Comparison of ENCODE assay signal across 10 mouse cellular contexts in the genomic region with DNA sequence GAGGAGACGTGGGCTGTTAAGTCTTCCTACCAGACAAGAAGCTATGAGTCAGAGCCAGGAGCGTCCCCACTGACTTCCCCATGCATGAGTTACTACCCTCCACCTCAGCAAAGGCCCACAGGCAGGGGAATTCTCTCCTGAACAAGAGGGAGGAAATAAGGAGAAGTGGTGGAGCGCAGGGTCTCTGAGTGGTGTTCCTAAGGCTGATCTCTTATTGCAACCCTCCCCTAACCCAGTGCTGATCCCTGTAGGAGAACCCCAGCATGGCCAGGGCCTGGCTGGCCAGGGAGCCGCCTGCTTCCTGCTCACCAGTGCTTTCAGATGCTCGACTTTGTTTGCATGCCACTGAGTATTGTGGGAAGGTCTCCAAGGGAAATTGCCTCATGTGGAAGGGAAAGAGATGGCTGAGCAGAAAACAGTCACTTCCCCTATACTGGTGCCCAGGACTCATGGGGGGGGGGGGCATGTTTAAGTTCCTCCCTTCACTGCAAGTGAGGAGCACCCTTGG.
DNase-seq lines count a peak whose midpoint lies in the region; ATAC-seq lines count a peak whose summit lies in the region.
"Had no signal": no experiment of that assay in that cellular context is flagged by ENCODE, and none has a peak within 500 bp of the region (broad histone marks: within the 10 kb centered on the region; RNA-seq: fewer than 3 reads in every experiment).

No protein-coding gene starts in this region.

- H3K9me3 ChIP-seq in forebrain, embryonic 12.5 days = peaks cover 5% of the 10 kb centered on the region; the same call in 1 of the 2 replicates

- H3K27ac ChIP-seq in forebrain, embryonic 12.5 days = no peak overlapping the region

- no peaks in the 10 kb centered on the region for H3K36me3 ChIP-seq in forebrain, embryonic 12.5 days (replicated peaks)

- ATAC-seq in megakaryocyte, adult 5-6 weeks (ENCODE audit: poor library complexity, severe bottlenecking) = peak; percentile 87
- no peak for ATAC-seq in forebrain, embryonic 12.5 days (ENCODE audit: low FRiP score)

- DNase-seq in layer of hippocampus, adult 11-12 months (ENCODE audit: low spot score) = peak; percentile 19
- no peak for DNase-seq in layer of hippocampus, postnatal 14 days (ENCODE audit: low spot score in 2 of 2)
- peak; percentile 60 to 85 for DNase-seq in heart, adult 18-20 months
- DNase-seq in kidney, postnatal 14 days = peak; percentile 58
- DNase-seq in cerebellum, postnatal 36 days = no peak
- no peak for DNase-seq in frontal cortex, adult 2 months (ENCODE audit: extremely low spot score in 1 of 2, low spot score in 1 of 2)
- DNase-seq: cerebellum, adult 9-10 months; gastrocnemius, postnatal 14 days had no signal

- H3K4me1 ChIP-seq in forebrain, embryonic 12.5 days = peaks cover 5% of the 10 kb centered on the region

- H3K27me3 ChIP-seq in forebrain, embryonic 12.5 days = no peaks in the 10 kb centered on the region

- no peak overlapping the region for H3K4me3 ChIP-seq in forebrain, embryonic 12.5 days (replicated peaks)

- no peak overlapping the region for H3K4me2 ChIP-seq in forebrain, embryonic 12.5 days

- WGBS in forebrain, embryonic 12.5 days = 73% methylated on average over 5 of the region's 5 CpGs

- H3K9ac ChIP-seq in forebrain, embryonic 12.5 days = no peak overlapping the region

Comparison
In these comparisons a context has a peak if more than half of its experiments do, and no peak if none do; other contexts are left out.
1. DNase-seq: peak in layer of hippocampus, adult 11-12 months (single experiment), heart, adult 18-20 months (2 of 2) and kidney, postnatal 14 days (single experiment); none in layer of hippocampus, postnatal 14 days (0 of 2), cerebellum, postnatal 36 days (0 of 2) and frontal cortex, adult 2 months (0 of 2).